Mouse (Mus musculus): ENCODE measurements around the gene Ube4a. TPM values are rescaled to one million over a fixed set of nuclear protein-coding genes. Genes with fewer than 3 reads are reported as not detected.

Gene Ube4a
- polyA plus RNA-seq, 1 experiment from 2014 or later, result 26.3 TPM

DNA sequence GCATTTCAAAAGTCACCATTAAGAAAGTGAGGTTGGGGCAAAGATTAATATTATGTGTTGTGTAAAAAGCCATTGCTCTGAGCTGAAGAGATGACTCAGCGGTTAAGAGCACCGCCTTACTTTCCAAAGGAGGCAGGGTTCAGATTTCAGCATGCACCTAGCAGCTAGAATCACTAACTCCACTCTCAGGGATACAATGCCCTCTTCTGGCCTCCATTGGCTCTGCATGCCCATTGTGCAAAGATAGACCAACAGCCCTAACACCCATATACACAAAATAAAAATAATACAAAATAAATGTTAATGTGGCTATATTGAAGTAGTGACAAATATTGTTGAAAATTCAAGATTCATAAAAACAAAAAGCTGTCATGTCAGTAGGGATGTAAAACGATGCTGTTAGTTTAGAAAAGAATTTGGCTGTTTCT is 1.4 kb upstream of the Ube4a start:
- Histone ChIP-seq H3K9ac (ENCODE audit: low read length) (no peak overlapping the region), H3K4me1 (replicated peaks; ENCODE audit: control insufficient read depth, insufficient read depth, low read length) (peaks cover 13% of the 10 kb centered on the region), H3K4me2 (ENCODE audit: low read depth, low read length) (no peak overlapping the region), H3K27me3 (ENCODE audit: control insufficient read depth, insufficient read depth, low read depth, low read length) (no peaks in the 10 kb centered on the region), H3K4me3 (ENCODE audit: low read length) (no peak overlapping the region), H3K36me3 (ENCODE audit: control insufficient read depth, insufficient read depth, low read length) (no peaks in the 10 kb centered on the region; the same call in 1 of the 2 replicates), H3K9me3 (ENCODE audit: control insufficient read depth, low read length) (no peaks in the 10 kb centered on the region), H3K27ac (ENCODE audit: low read length) (no peak overlapping the region)
- ATAC-seq (ENCODE audit: low read depth), result no peak
- 22% methylated on average over 3 of the region's 3 CpGs for WGBS

GRCm38 (mm10) chr9:44965833-44966466 is 550 bp upstream of the Ube4a start:
- peak overlapping the region; percentile 59 for H3K9ac ChIP-seq (ENCODE audit: low read length)

DNA sequence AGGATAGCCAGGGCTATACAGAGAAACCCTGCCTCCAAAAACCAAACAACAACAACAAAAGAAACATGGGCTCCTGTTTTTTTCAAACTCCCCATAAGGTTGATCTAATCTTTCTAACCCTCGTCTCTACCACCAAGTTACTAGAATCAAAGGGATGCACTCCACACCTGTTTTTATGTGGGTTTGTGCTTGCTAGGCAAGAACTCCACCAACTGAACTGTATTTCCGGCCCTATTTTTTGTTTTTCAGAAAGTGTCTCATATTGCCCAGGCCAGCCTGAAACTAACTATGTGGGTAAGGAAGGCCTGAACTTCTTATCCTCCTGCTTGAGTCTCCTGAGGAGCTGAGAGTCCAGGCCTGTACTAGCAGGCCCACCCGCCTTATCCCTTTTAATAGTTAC is 11.0 kb downstream of the Ube4a start:
- no peak overlapping the region for H3K9ac ChIP-seq (ENCODE audit: low read length)
- H3K36me3 ChIP-seq (ENCODE audit: control insufficient read depth, insufficient read depth, low read length), result peaks cover 50% of the 10 kb centered on the region
- no peaks in the 10 kb centered on the region for H3K27me3 ChIP-seq (ENCODE audit: control insufficient read depth, insufficient read depth, low read depth, low read length)
- H3K4me2 ChIP-seq (ENCODE audit: low read depth, low read length), result no peak overlapping the region
- H3K4me3 ChIP-seq (ENCODE audit: low read length), result no peak overlapping the region
- H3K9me3 ChIP-seq (ENCODE audit: control insufficient read depth, low read length), result no peaks in the 10 kb centered on the region
- WGBS, result 84% methylated on average over 3 of the region's 3 CpGs
- no peaks in the 10 kb centered on the region for H3K4me1 ChIP-seq (replicated peaks; ENCODE audit: control insufficient read depth, insufficient read depth, low read length)
- no peak for ATAC-seq (ENCODE audit: low read depth)
- H3K27ac ChIP-seq (ENCODE audit: low read length), result no peak overlapping the region

More at GRCm38 (mm10) chr9:44965833-44966466, 550 bp upstream of the Ube4a start:
- 12% methylated on average over 10 of the region's 10 CpGs for WGBS
- ATAC-seq (ENCODE audit: low read depth), result no peak
- H3K9me3 ChIP-seq (ENCODE audit: control insufficient read depth, low read length), result no peaks in the 10 kb centered on the region
- H3K4me2 ChIP-seq (ENCODE audit: low read depth, low read length), result peak overlapping the region; percentile 91
- H3K4me3 ChIP-seq (ENCODE audit: low read length), result peak overlapping the region; percentile 94
- peaks cover 13% of the 10 kb centered on the region for H3K4me1 ChIP-seq (replicated peaks; ENCODE audit: control insufficient read depth, insufficient read depth, low read length)
- peak overlapping the region; percentile 42; the same call in 1 of the 2 replicates for H3K27ac ChIP-seq (ENCODE audit: low read length)
- H3K27me3 ChIP-seq (ENCODE audit: control insufficient read depth, insufficient read depth, low read depth, low read length), result no peaks in the 10 kb centered on the region
- H3K36me3 ChIP-seq (ENCODE audit: control insufficient read depth, insufficient read depth, low read length), result no peaks in the 10 kb centered on the region; the same call in none of the 2 replicates

DNA sequence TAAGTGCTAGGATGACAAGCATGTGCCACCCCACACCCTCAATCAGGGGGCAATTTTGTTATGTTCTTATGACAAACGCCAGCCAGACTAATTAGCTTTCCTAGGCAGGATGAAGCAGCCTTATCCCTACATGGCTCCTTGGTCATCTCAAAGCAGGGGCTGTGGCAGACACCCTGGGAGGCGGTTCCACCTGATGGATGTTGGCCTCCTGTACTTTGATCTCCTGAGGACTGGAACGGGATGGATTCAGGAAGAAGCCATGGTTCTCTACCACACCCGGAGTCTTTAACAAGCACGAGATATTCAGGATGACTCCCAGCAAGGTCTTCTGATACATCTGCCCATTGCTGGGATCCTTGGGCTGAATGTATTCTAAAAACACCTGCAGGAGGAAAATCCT is 17.6 kb downstream of the Ube4a start:
- Histone ChIP-seq H3K36me3 (ENCODE audit: control insufficient read depth, insufficient read depth, low read length) (peaks cover 49% of the 10 kb centered on the region), H3K27me3 (ENCODE audit: control insufficient read depth, insufficient read depth, low read depth, low read length) (no peaks in the 10 kb centered on the region), H3K4me1 (replicated peaks; ENCODE audit: control insufficient read depth, insufficient read depth, low read length) (no peaks in the 10 kb centered on the region), H3K4me2 (ENCODE audit: low read depth, low read length) (no peak overlapping the region), H3K9me3 (ENCODE audit: control insufficient read depth, low read length) (no peaks in the 10 kb centered on the region), H3K27ac (ENCODE audit: low read length) (no peak overlapping the region), H3K4me3 (ENCODE audit: low read length) (no peak overlapping the region), H3K9ac (ENCODE audit: low read length) (no peak overlapping the region)
- 90% methylated on average over 5 of the region's 5 CpGs for WGBS
- ATAC-seq (ENCODE audit: low read depth), result no peak

- Histone ChIP-seq H3K9me3 (ENCODE audit: control insufficient read depth, low read length) (no peaks in the 10 kb centered on the region), H3K27me3 (ENCODE audit: control insufficient read depth, insufficient read depth, low read depth, low read length) (no peaks in the 10 kb centered on the region), H3K4me2 (ENCODE audit: low read depth, low read length) (no peak overlapping the region), H3K27ac (ENCODE audit: low read length) (no peak overlapping the region), H3K9ac (ENCODE audit: low read length) (no peak overlapping the region), H3K4me3 (ENCODE audit: low read length) (no peak overlapping the region), H3K4me1 (replicated peaks; ENCODE audit: control insufficient read depth, insufficient read depth, low read length) (no peaks in the 10 kb centered on the region), H3K36me3 (ENCODE audit: control insufficient read depth, insufficient read depth, low read length) (peaks cover 48% of the 10 kb centered on the region)
- WGBS, result 88% methylated on average over 7 of the region's 7 CpGs
- no peak for ATAC-seq (ENCODE audit: low read depth)
Measured at GRCm38 (mm10) chr9:44946185-44946695, 19.2 kb downstream of the Ube4a start.

- Histone ChIP-seq H3K27ac (ENCODE audit: low read length) (no peak overlapping the region), H3K4me2 (ENCODE audit: low read depth, low read length) (no peak overlapping the region), H3K9me3 (ENCODE audit: control insufficient read depth, low read length) (no peaks in the 10 kb centered on the region), H3K9ac (ENCODE audit: low read length) (no peak overlapping the region), H3K4me1 (replicated peaks; ENCODE audit: control insufficient read depth, insufficient read depth, low read length) (no peaks in the 10 kb centered on the region), H3K36me3 (ENCODE audit: control insufficient read depth, insufficient read depth, low read length) (peaks cover 25% of the 10 kb centered on the region), H3K4me3 (ENCODE audit: low read length) (no peak overlapping the region), H3K27me3 (ENCODE audit: control insufficient read depth, insufficient read depth, low read depth, low read length) (no peaks in the 10 kb centered on the region)
- WGBS, result 96% methylated on average over 4 of the region's 4 CpGs
- ATAC-seq (ENCODE audit: low read depth), result no peak
Measured at GRCm38 (mm10) chr9:44942421-44942820, 23.0 kb downstream of the Ube4a start.

DNA sequence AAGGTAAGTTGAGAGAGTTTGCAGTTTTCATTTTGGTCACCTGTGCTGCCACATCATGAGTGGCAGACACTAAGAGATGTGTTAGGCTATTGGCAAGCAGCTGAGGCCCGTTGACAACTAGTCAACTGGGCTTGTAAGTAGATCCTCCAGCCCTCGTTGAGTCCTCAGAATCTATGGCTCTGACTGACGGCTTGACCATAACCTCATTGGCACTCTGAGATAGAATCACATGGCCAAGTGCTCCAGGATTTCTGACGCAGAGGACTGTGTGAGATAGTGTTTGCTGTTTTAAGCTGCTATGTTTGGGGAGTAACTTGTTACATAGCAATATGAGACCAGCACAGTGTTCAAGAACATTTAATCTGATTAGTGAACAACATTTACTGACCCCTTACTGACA is 23.6 kb downstream of the Ube4a start:
- H3K9ac ChIP-seq (ENCODE audit: low read length), result no peak overlapping the region
- no peak overlapping the region for H3K4me2 ChIP-seq (ENCODE audit: low read depth, low read length)
- H3K9me3 ChIP-seq (ENCODE audit: control insufficient read depth, low read length), result no peaks in the 10 kb centered on the region
- ATAC-seq (ENCODE audit: low read depth), result no peak
- H3K4me3 ChIP-seq (ENCODE audit: low read length), result no peak overlapping the region
- no peaks in the 10 kb centered on the region for H3K27me3 ChIP-seq (ENCODE audit: control insufficient read depth, insufficient read depth, low read depth, low read length)
- H3K36me3 ChIP-seq (ENCODE audit: control insufficient read depth, insufficient read depth, low read length), result peaks cover 25% of the 10 kb centered on the region
- no peaks in the 10 kb centered on the region for H3K4me1 ChIP-seq (replicated peaks; ENCODE audit: control insufficient read depth, insufficient read depth, low read length)
- H3K27ac ChIP-seq (ENCODE audit: low read length), result no peak overlapping the region
- WGBS, result 80% methylated on average over 4 of the region's 4 CpGs

DNA sequence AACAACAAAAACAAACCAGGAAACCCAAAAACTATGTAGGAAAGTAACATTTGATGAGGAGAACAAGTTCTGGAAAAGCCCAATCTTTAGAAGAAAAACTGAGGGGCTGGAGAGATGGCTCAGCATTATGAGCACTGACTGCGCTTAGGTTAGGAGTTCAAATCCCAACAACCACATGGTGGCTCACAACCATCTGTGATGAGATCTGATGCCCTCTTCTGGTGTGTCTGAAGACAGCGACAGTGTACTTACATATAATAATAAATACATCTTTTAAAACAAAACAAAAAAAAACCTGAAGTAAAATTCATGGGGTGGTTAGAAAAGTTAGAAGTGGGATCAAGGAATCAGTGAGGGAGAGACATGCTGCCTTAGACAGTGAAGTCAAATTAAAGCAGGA is 43.9 kb downstream of the Ube4a start:
- 61% methylated on average over 2 of the region's 2 CpGs for WGBS
- Histone ChIP-seq H3K27ac (ENCODE audit: low read length) (peak overlapping the region; percentile 91), H3K4me3 (ENCODE audit: low read length) (peak overlapping the region; percentile 87), H3K27me3 (ENCODE audit: control insufficient read depth, insufficient read depth, low read depth, low read length) (no peaks in the 10 kb centered on the region), H3K4me1 (replicated peaks; ENCODE audit: control insufficient read depth, insufficient read depth, low read length) (peaks cover 5% of the 10 kb centered on the region), H3K4me2 (ENCODE audit: low read depth, low read length) (peak overlapping the region; percentile 67), H3K9me3 (ENCODE audit: control insufficient read depth, low read length) (no peaks in the 10 kb centered on the region), H3K9ac (ENCODE audit: low read length) (no peak overlapping the region), H3K36me3 (ENCODE audit: control insufficient read depth, insufficient read depth, low read length) (no peaks in the 10 kb centered on the region)
- no peak for ATAC-seq (ENCODE audit: low read depth)

GRCm38 (mm10) chr9:44921123-44921468 is 44.3 kb downstream of the Ube4a start:
- H3K9ac ChIP-seq (ENCODE audit: low read length), result peak overlapping the region; percentile 90
- under 1% methylated on average over 8 of the region's 8 CpGs for WGBS
- H3K4me1 ChIP-seq (replicated peaks; ENCODE audit: control insufficient read depth, insufficient read depth, low read length), result peaks cover 5% of the 10 kb centered on the region
- peak overlapping the region; percentile 87 for H3K4me3 ChIP-seq (ENCODE audit: low read length)
- peak overlapping the region; percentile 67 for H3K4me2 ChIP-seq (ENCODE audit: low read depth, low read length)
- H3K27ac ChIP-seq (ENCODE audit: low read length), result peak overlapping the region; percentile 91
- H3K9me3 ChIP-seq (ENCODE audit: control insufficient read depth, low read length), result no peaks in the 10 kb centered on the region
- H3K36me3 ChIP-seq (ENCODE audit: control insufficient read depth, insufficient read depth, low read length), result no peaks in the 10 kb centered on the region
- ATAC-seq (ENCODE audit: low read depth), result peak; percentile 95
- H3K27me3 ChIP-seq (ENCODE audit: control insufficient read depth, insufficient read depth, low read depth, low read length), result no peaks in the 10 kb centered on the region
